Mouse (Mus musculus): ENCODE results near the gene Msh4.
"Not testable (repeated sequence)": the region's sequence is repeated elsewhere in the genome, so short reads cannot be mapped to it uniquely, and the experiment has no call there.

Msh4 gene

GRCm38 (mm10) chr3:153849368-153850015 lies 56.4 kb downstream of the Msh4 start:
- peak; percentile 40 for DNase-seq (ENCODE audit: low read depth)

GRCm38 (mm10) chr3:153847207-153847733 lies 58.7 kb downstream of the Msh4 start:
- DNase-seq (ENCODE audit: low read depth), result no peak

GRCm38 (mm10) chr3:153846109-153846508 lies 59.8 kb downstream of the Msh4 start:
- DNase-seq (ENCODE audit: low read depth), result no peak

GRCm38 (mm10) chr3:153845500-153845899 lies 60.4 kb downstream of the Msh4 start:
- DNase-seq (ENCODE audit: low read depth), result no peak

- no peak for DNase-seq (ENCODE audit: low read depth)
These were observed 61.2 kb downstream of the Msh4 start for GRCm38 (mm10) chr3:153844757-153845156.

GRCm38 (mm10) chr3:153844030-153844429 lies 61.9 kb downstream of the Msh4 start, which contains the start of gene Asb17:
Asb17 (plus strand) TSS chr3:153844209.
- no peak for DNase-seq (ENCODE audit: low read depth)

GRCm38 (mm10) chr3:153837593-153837992 lies 68.3 kb downstream of the Msh4 start:
- DNase-seq (ENCODE audit: low read depth), result no peak

- no peak for DNase-seq (ENCODE audit: low read depth)
These were observed 69.6 kb downstream of the Msh4 start for GRCm38 (mm10) chr3:153836316-153836715.

- peak; percentile 77 for DNase-seq (ENCODE audit: low read depth)
These were observed 70.4 kb downstream of the Msh4 start for GRCm38 (mm10) chr3:153835455-153836086.

GRCm38 (mm10) chr3:153834071-153834470 lies 71.9 kb downstream of the Msh4 start:
- no peak for DNase-seq (ENCODE audit: low read depth)

GRCm38 (mm10) chr3:153832654-153832945 lies 73.3 kb downstream of the Msh4 start:
- no peak for DNase-seq (ENCODE audit: low read depth)

GRCm38 (mm10) chr3:153831873-153832653 lies 73.9 kb downstream of the Msh4 start:
- DNase-seq (ENCODE audit: low read depth), result no peak

- peak; percentile 12 for DNase-seq (ENCODE audit: low read depth)
These were observed 74.7 kb downstream of the Msh4 start for GRCm38 (mm10) chr3:153831014-153831872.

GRCm38 (mm10) chr3:153829788-153830187 lies 76.2 kb downstream of the Msh4 start:
- not testable (repeated sequence) for DNase-seq (ENCODE audit: low read depth)

- DNase-seq (ENCODE audit: low read depth), result no peak
These were observed 79.3 kb downstream of the Msh4 start for GRCm38 (mm10) chr3:153826616-153827015.

- no peak for DNase-seq (ENCODE audit: low read depth)
These were observed 80.7 kb downstream of the Msh4 start for GRCm38 (mm10) chr3:153825197-153825596.

- DNase-seq (ENCODE audit: low read depth), result no peak
These were observed 82.0 kb downstream of the Msh4 start for GRCm38 (mm10) chr3:153823671-153824515.

GRCm38 (mm10) chr3:153819438-153819837 lies 86.5 kb downstream of the Msh4 start:
- no peak for DNase-seq (ENCODE audit: low read depth)

GRCm38 (mm10) chr3:153818723-153819122 lies 87.2 kb downstream of the Msh4 start:
- DNase-seq (ENCODE audit: low read depth), result no peak

- DNase-seq (ENCODE audit: low read depth), result no peak
These were observed 88.5 kb downstream of the Msh4 start for GRCm38 (mm10) chr3:153817376-153817890.

GRCm38 (mm10) chr3:153814026-153814425 lies 91.9 kb downstream of the Msh4 start:
- DNase-seq (ENCODE audit: low read depth), result no peak
